Mouse (Mus musculus): ENCODE measurements around the gene Gm49384. TPM values are rescaled to one million over a fixed set of nuclear protein-coding genes. Genes with fewer than 3 reads are reported as not detected.

Gm49384 gene
- polyA plus RNA-seq (2014; fragmentation: Illumina TruSeq; extraction: RNeasy Lipid Tissue Mini Kit (QIAGEN cat#74804); ENCODE audit: low read depth, low replicate concordance), result 2.7 TPM

GRCm38 (mm10) chr12:69204052-69204833 lies at the start of gene Gm49384:
TSS of gene Gm49384 (minus strand) at chr12:69204267.

GRCm38 (mm10) chr12:69240876-69241275 lies 36.8 kb upstream of the Gm49384 start, which contains the start of gene Klhdc1:
TSS of gene Klhdc1 (plus strand) at chr12:69241176.

DNA sequence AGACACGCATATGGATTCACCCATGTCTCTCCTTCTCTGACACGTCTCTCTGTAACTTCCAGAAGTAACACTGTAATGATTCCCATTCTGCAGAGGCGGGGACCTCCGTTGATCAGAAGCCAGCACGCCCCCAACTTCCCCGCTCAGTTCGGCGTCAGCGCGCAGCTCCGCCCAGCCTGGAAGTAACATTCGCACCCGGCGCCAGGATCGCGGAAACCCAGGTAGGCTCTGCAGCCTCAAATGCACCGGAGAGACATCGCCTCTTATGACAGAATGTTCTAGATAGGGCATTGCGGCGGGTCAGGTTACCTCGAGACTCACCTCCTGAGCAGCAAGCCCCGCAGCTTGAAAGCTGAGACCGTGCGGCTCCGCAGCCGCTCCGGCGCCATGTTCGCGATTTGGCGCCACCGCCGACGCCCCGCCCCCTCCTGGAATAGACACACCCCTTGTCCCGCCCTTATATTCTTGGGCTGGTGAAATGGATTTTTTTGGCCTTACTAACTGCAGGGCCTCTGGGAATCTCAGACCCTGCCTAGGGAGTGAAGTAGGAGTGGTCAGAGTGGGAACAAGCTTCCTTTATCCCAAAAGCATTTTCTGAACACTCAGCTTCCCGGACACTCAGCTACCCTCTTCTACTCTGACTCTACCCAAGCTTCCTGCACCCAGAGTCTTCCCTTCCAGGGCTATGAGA lies 23.9 kb upstream of the Gm49384 start, which contains the start of gene Pole2:
Pole2 (minus strand) TSS at position 420 of the 691 bp plus-strand sequence.

GRCm38 (mm10) chr12:69198164-69198535 lies 5.9 kb downstream of the Gm49384 start, which contains the start of gene Dnaaf2:
TSS of gene Dnaaf2 (minus strand) at chr12:69198429.

GRCm38 (mm10) chr12:69196444-69197377 lies 7.4 kb downstream of the Gm49384 start, which contains the start of gene Gm49383:
TSS of gene Gm49383 (minus strand) at chr12:69197104.

GRCm38 (mm10) chr12:69183583-69184308 lies 20.3 kb downstream of the Gm49384 start, which contains the start of the genes Rpl36al and Mgat2:
TSS of gene Rpl36al (minus strand) at chr12:69184083.
TSS of gene Mgat2 (plus strand) at chr12:69184157.

GRCm38 (mm10) chr12:69168461-69169106 lies 35.5 kb downstream of the Gm49384 start, which contains the start of gene Lrr1:
TSS of gene Lrr1 (plus strand) at chr12:69168814.

GRCm38 (mm10) chr12:69158765-69159577 lies 45.1 kb downstream of the Gm49384 start, which contains the start of gene Rps29:
TSS of gene Rps29 (minus strand) at chr12:69159186.

Other genes with a start within 250 kb of the Gm49384 start
- 1,988 TPM for gene Rps29, start 45.1 kb downstream of the Gm49384 start, polyA plus RNA-seq (2014; fragmentation: Illumina TruSeq; extraction: RNeasy Lipid Tissue Mini Kit (QIAGEN cat#74804); ENCODE audit: low read depth, low replicate concordance)
- gene Lrr1, start 35.5 kb downstream of the Gm49384 start, polyA plus RNA-seq (2014; fragmentation: Illumina TruSeq; extraction: RNeasy Lipid Tissue Mini Kit (QIAGEN cat#74804); ENCODE audit: low read depth, low replicate concordance), result not detected
- gene Rpl36al, start 20.2 kb downstream of the Gm49384 start, polyA plus RNA-seq (2014; fragmentation: Illumina TruSeq; extraction: RNeasy Lipid Tissue Mini Kit (QIAGEN cat#74804); ENCODE audit: low read depth, low replicate concordance), result 293 TPM
- 19.7 TPM for gene Mgat2, start 20.1 kb downstream of the Gm49384 start, polyA plus RNA-seq (2014; fragmentation: Illumina TruSeq; extraction: RNeasy Lipid Tissue Mini Kit (QIAGEN cat#74804); ENCODE audit: low read depth, low replicate concordance)
- gene Gm49383, start 7.2 kb downstream of the Gm49384 start, polyA plus RNA-seq (2014; fragmentation: Illumina TruSeq; extraction: RNeasy Lipid Tissue Mini Kit (QIAGEN cat#74804); ENCODE audit: low read depth, low replicate concordance), result 2.6 TPM
- 0.97 TPM for gene Dnaaf2, start 5.8 kb downstream of the Gm49384 start, polyA plus RNA-seq (2014; fragmentation: Illumina TruSeq; extraction: RNeasy Lipid Tissue Mini Kit (QIAGEN cat#74804); ENCODE audit: low read depth, low replicate concordance)
- not detected for gene Pole2, start 23.9 kb upstream of the Gm49384 start, polyA plus RNA-seq (2014; fragmentation: Illumina TruSeq; extraction: RNeasy Lipid Tissue Mini Kit (QIAGEN cat#74804); ENCODE audit: low read depth, low replicate concordance)
- 41.6 TPM for gene Klhdc1, start 36.9 kb upstream of the Gm49384 start, polyA plus RNA-seq (2014; fragmentation: Illumina TruSeq; extraction: RNeasy Lipid Tissue Mini Kit (QIAGEN cat#74804); ENCODE audit: low read depth, low replicate concordance)
- 112 TPM for gene Klhdc2, start 92.4 kb upstream of the Gm49384 start, polyA plus RNA-seq (2014; fragmentation: Illumina TruSeq; extraction: RNeasy Lipid Tissue Mini Kit (QIAGEN cat#74804); ENCODE audit: low read depth, low replicate concordance)
- gene Nemf, start 152.9 kb upstream of the Gm49384 start, polyA plus RNA-seq (2014; fragmentation: Illumina TruSeq; extraction: RNeasy Lipid Tissue Mini Kit (QIAGEN cat#74804); ENCODE audit: low read depth, low replicate concordance), result 22.9 TPM
- 27.4 TPM for gene Arf6, start 167.9 kb upstream of the Gm49384 start, polyA plus RNA-seq (2014; fragmentation: Illumina TruSeq; extraction: RNeasy Lipid Tissue Mini Kit (QIAGEN cat#74804); ENCODE audit: low read depth, low replicate concordance)
- gene Gm9887, start 168.2 kb upstream of the Gm49384 start, polyA plus RNA-seq (2014; fragmentation: Illumina TruSeq; extraction: RNeasy Lipid Tissue Mini Kit (QIAGEN cat#74804); ENCODE audit: low read depth, low replicate concordance), result not detected